Mouse (Mus musculus): ENCODE results near the gene Spocd1. TPM values are rescaled to one million over a fixed set of nuclear protein-coding genes. Genes with fewer than 3 reads are reported as not detected.

Spocd1 gene
- polyA plus RNA-seq, 1 experiment from 2014 or later = not detected

DNA sequence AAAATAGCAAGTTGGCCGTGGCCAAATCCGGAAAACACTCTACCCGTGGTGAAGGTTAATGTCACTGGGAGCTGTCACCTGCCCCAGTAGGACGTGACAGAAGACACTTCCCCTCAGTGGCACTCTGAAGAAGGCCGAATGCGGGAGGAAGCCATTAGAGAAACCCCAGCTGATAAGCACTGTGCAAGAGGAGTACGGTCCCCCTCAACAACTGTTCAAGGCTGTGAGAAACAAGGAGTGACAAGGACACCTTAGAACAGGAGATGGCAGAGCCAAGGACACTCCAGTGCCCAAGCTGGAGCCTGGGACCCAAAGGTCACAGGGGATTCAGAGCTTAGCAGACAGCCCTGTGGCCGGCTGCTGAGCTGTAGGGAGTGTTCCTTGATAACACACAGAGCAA, 2.5 kb upstream of the Spocd1 start:
- WGBS = 46% methylated on average over 8 of the region's 8 CpGs
- Histone ChIP-seq H3K9ac (ENCODE audit: low read depth, low read length) (no peak overlapping the region), H3K27me3 (ENCODE audit: control insufficient read depth, insufficient read depth, low read length) (no peaks in the 10 kb centered on the region; the same call in 1 of the 2 replicates), H3K27ac (ENCODE audit: low read depth, low read length) (no peak overlapping the region), H3K36me3 (ENCODE audit: control insufficient read depth, insufficient read depth, low read length) (no peaks in the 10 kb centered on the region), H3K9me3 (ENCODE audit: control insufficient read depth, low read length) (no peaks in the 10 kb centered on the region), H3K4me2 (replicated peaks; ENCODE audit: low read depth, low read length) (no peak overlapping the region), H3K4me3 (ENCODE audit: low read length) (no peak overlapping the region), H3K4me1 (ENCODE audit: control insufficient read depth, insufficient read depth, low read length) (no peaks in the 10 kb centered on the region; the same call in 1 of the 2 replicates)
- no peak for ATAC-seq (ENCODE audit: low FRiP score, low TSS enrichment)

DNA sequence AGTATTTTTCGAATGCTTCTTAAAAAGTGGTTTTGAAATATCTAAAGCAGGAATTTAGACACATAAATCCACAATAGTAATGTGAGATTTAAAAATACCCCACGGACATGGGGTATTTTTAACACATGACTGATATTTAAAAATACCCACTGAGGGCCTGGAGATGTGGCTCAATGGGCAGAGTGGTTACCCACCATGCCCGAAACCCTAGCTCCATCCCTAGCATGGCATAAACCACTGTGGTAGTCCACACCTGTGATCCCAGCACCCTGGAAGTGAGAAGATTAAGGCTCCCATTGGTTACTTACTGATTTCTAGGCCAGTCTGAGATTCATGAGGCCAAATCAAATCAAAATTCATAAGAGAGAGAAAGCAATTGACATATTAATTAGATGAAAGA, 2.0 kb upstream of the Spocd1 start:
- Histone ChIP-seq H3K4me3 (ENCODE audit: low read length) (no peak overlapping the region), H3K9ac (ENCODE audit: low read depth, low read length) (no peak overlapping the region), H3K4me1 (ENCODE audit: control insufficient read depth, insufficient read depth, low read length) (no peaks in the 10 kb centered on the region; the same call in 1 of the 2 replicates), H3K4me2 (replicated peaks; ENCODE audit: low read depth, low read length) (no peak overlapping the region), H3K27me3 (ENCODE audit: control insufficient read depth, insufficient read depth, low read length) (no peaks in the 10 kb centered on the region; the same call in 1 of the 2 replicates), H3K9me3 (ENCODE audit: control insufficient read depth, low read length) (no peaks in the 10 kb centered on the region), H3K27ac (ENCODE audit: low read depth, low read length) (no peak overlapping the region), H3K36me3 (ENCODE audit: control insufficient read depth, insufficient read depth, low read length) (no peaks in the 10 kb centered on the region)
- no peak for ATAC-seq (ENCODE audit: low FRiP score, low TSS enrichment)
- WGBS = 82% methylated on average over 3 of the region's 3 CpGs

DNA sequence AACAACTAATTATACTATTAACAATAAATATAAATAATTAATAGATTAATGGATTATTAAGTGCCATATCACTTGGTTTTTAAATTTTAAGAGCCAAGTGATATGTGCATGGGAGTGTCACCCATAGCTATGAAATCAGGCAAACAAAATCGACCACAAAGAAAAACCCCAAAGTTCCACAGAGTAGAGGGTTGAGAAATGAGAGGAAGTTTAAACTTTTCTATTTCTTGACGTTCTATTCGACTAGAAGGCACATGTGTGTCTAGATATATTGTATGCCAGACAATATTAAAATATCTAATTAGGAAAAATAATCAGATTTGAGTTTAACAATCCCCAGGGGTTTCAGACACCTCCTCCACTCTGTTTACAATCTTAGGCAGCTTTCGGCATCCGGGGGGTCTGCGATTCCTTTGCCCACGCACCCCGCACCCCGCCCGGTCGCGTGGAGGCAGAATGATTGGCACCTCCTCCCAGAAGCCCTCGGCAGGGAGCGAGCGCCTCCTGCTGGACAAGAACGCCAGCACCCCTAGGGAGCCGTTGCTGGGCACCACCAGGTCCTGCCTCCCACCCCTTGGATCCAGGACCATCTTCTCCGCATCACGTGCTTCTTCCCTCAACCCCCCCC, 811 bp upstream of the Spocd1 start:
- WGBS = 7% methylated on average over 19 of the region's 19 CpGs
- Histone ChIP-seq H3K36me3 (ENCODE audit: control insufficient read depth, insufficient read depth, low read length) (no peaks in the 10 kb centered on the region), H3K9me3 (ENCODE audit: control insufficient read depth, low read length) (no peaks in the 10 kb centered on the region), H3K4me1 (ENCODE audit: control insufficient read depth, insufficient read depth, low read length) (no peaks in the 10 kb centered on the region; the same call in 1 of the 2 replicates), H3K27ac (ENCODE audit: low read depth, low read length) (no peak overlapping the region), H3K4me3 (ENCODE audit: low read length) (0 out of 2 replicates have a peak overlapping the region, but pooled peaks have one; percentile 10), H3K27me3 (ENCODE audit: control insufficient read depth, insufficient read depth, low read length) (no peaks in the 10 kb centered on the region; the same call in 1 of the 2 replicates), H3K9ac (ENCODE audit: low read depth, low read length) (no peak overlapping the region), H3K4me2 (replicated peaks; ENCODE audit: low read depth, low read length) (peak overlapping the region; percentile 41)
- ATAC-seq (ENCODE audit: low FRiP score, low TSS enrichment) = no peak

DNA sequence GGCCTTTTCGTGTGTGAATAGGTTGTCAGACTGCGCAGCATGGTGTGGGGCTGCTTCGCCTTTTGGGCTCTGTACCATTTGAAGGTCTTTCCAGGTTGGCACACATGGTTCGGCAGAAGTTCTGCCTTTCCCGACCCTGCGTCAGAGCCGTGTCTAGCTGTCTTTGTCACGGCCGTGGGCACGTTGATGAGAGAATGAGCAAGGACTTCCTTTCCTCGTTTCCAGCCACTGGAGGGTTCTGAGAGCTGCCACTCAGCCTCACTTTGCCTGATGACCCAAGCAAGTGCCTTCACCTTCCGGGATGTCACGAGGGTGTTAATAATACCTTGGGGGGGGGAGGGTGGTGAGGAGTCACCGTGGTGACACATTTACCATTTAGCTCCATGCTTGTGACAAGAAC, 4.6 kb downstream of the Spocd1 start:
- Histone ChIP-seq H3K4me3 (ENCODE audit: low read length) (no peak overlapping the region), H3K27ac (ENCODE audit: low read depth, low read length) (no peak overlapping the region), H3K9ac (ENCODE audit: low read depth, low read length) (no peak overlapping the region), H3K4me2 (replicated peaks; ENCODE audit: low read depth, low read length) (no peak overlapping the region), H3K27me3 (ENCODE audit: control insufficient read depth, insufficient read depth, low read length) (no peaks in the 10 kb centered on the region; the same call in 1 of the 2 replicates), H3K9me3 (ENCODE audit: control insufficient read depth, low read length) (no peaks in the 10 kb centered on the region), H3K36me3 (ENCODE audit: control insufficient read depth, insufficient read depth, low read length) (no peaks in the 10 kb centered on the region), H3K4me1 (ENCODE audit: control insufficient read depth, insufficient read depth, low read length) (no peaks in the 10 kb centered on the region; the same call in 1 of the 2 replicates)
- ATAC-seq (ENCODE audit: low FRiP score, low TSS enrichment) = no peak
- WGBS = 59% methylated on average over 14 of the region's 14 CpGs

DNA sequence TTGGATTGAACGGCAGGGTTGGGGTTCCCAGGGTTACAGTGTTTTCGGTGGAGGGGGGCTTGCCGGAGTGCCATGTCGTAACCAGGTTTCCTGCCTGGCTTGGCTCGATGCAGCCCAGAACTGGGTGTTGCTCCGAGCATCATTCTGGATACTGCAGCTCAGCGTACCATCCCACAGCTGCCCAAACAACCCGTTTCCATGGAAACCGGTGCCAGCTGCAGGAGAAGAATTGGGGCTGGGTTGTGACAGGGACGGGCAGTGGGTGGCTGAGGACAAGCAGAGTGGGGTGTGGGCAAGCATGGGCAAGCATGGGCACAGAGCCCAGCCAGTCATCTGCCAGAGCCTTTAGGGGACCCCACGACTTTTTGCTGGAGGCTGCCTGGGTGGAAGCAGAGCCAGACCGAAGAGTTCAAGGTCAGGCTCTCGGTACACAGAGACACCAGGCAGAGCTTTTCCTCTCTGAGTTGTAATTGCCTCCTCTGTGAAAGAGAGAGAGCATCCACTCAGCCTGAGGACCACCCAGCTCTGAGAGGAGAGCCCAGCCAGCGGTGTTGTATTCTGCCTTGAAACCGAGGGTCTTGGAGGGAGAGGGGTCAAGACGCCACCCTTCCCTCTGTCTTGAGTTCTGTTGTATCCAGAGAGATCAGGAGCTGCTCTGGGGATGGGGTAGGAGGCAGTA, 5.3 kb downstream of the Spocd1 start:
- H3K4me2 ChIP-seq (replicated peaks; ENCODE audit: low read depth, low read length) = no peak overlapping the region
- ATAC-seq (ENCODE audit: low FRiP score, low TSS enrichment) = no peak
- H3K27me3 ChIP-seq (ENCODE audit: control insufficient read depth, insufficient read depth, low read length) = no peaks in the 10 kb centered on the region; the same call in 1 of the 2 replicates
- H3K36me3 ChIP-seq (ENCODE audit: control insufficient read depth, insufficient read depth, low read length) = no peaks in the 10 kb centered on the region
- no peak overlapping the region for H3K9ac ChIP-seq (ENCODE audit: low read depth, low read length)
- H3K4me3 ChIP-seq (ENCODE audit: low read length) = no peak overlapping the region
- no peak overlapping the region for H3K27ac ChIP-seq (ENCODE audit: low read depth, low read length)
- no peaks in the 10 kb centered on the region for H3K9me3 ChIP-seq (ENCODE audit: control insufficient read depth, low read length)
- WGBS = 65% methylated on average over 16 of the region's 16 CpGs
- H3K4me1 ChIP-seq (ENCODE audit: control insufficient read depth, insufficient read depth, low read length) = no peaks in the 10 kb centered on the region

DNA sequence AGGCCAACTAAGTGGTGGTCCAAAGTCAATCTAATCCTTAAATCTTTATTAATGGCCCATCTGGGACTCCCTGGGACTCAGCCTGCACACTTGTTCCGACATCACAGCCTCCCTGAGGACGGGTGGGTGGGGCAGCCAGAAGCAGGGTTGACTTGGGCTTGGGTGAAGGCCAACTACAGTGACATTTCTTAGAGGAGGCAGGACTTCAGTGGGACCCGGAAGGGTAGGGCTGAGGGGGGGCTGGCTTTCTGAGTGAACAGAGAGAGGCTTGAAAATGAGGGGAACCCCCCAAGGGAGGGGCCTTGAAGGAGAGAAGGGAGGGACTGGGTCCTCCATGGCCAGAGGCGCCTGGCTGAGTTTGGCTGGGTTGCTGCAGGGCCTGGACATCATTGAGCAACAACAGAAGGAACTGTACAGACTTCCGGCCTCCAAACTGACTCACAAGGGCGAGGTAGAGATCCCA, 22.3 kb downstream of the Spocd1 start:
- no peak for ATAC-seq (ENCODE audit: low FRiP score, low TSS enrichment)
- Histone ChIP-seq H3K9me3 (ENCODE audit: control insufficient read depth, low read length) (no peaks in the 10 kb centered on the region), H3K4me1 (ENCODE audit: control insufficient read depth, insufficient read depth, low read length) (no peaks in the 10 kb centered on the region), H3K4me3 (ENCODE audit: low read length) (no peak overlapping the region), H3K4me2 (replicated peaks; ENCODE audit: low read depth, low read length) (no peak overlapping the region), H3K27ac (ENCODE audit: low read depth, low read length) (no peak overlapping the region), H3K36me3 (ENCODE audit: control insufficient read depth, insufficient read depth, low read length) (no peaks in the 10 kb centered on the region), H3K9ac (ENCODE audit: low read depth, low read length) (no peak overlapping the region), H3K27me3 (ENCODE audit: control insufficient read depth, insufficient read depth, low read length) (no peaks in the 10 kb centered on the region; the same call in none of the 2 replicates)
- 71% methylated on average over 6 of the region's 6 CpGs for WGBS

DNA sequence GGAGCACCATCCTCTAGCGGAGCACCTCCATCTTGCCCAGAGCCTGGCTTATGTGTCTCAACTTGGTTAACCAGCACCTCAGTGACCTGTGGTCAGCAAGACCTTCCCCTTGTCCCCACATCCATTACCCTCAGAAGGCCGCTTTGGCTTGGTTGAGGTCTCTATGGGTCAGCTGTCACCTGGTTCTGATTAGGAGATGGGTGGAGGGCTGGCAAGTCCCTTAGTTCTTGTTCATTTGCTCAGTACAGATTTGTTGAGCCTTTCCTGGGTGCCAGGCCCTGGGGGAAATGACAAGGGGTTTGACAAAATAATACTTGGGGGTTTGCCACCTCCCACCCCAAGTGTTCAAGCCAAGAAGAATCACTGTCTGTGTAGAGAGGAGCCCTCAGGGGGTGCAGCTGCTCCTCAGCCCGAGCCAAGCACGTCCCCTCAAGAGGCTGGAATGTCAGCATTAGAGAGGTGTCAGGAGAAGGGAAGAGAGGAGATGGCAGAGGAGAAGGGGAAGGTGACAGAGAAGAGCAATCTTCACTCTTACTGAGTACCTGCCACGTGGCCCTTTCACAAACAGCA, 23.3 kb downstream of the Spocd1 start:
- H3K4me3 ChIP-seq (ENCODE audit: low read length) = no peak overlapping the region
- no peaks in the 10 kb centered on the region for H3K9me3 ChIP-seq (ENCODE audit: control insufficient read depth, low read length)

DNA sequence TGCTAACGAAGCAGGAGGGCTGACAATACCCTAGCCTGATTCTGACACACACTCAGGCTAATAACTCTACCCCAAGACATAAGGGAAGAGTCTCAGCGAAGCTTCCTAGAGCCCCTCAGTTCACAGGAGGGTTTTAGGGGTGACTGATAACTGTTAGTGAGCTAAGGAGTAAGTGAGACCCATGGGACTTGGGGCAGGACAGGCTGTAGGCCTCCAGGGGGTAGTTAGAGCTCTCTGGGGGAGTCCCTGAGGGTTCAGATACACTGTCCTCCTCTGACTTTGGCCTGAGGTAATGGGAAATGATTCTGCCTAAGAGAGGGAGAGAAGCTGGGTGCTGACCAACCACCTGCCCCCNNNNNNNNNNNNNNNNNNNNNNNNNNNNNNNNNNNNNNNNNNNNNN, 25.5 kb downstream of the Spocd1 start:
- Histone ChIP-seq H3K27ac (ENCODE audit: low read depth, low read length) (no peak overlapping the region), H3K4me3 (ENCODE audit: low read length) (no peak overlapping the region), H3K4me2 (replicated peaks; ENCODE audit: low read depth, low read length) (no peak overlapping the region), H3K9ac (ENCODE audit: low read depth, low read length) (no peak overlapping the region), H3K4me1 (ENCODE audit: control insufficient read depth, insufficient read depth, low read length) (no peaks in the 10 kb centered on the region), H3K36me3 (ENCODE audit: control insufficient read depth, insufficient read depth, low read length) (no peaks in the 10 kb centered on the region), H3K27me3 (ENCODE audit: control insufficient read depth, insufficient read depth, low read length) (no peaks in the 10 kb centered on the region; the same call in 1 of the 2 replicates), H3K9me3 (ENCODE audit: control insufficient read depth, low read length) (no peaks in the 10 kb centered on the region)
- ATAC-seq (ENCODE audit: low FRiP score, low TSS enrichment) = no peak
- 64% methylated on average over 2 of the region's 2 CpGs for WGBS

More for the DNA sequence above, 23.3 kb downstream of the Spocd1 start:
- 48% methylated on average over 5 of the region's 5 CpGs for WGBS
- no peaks in the 10 kb centered on the region; the same call in 1 of the 2 replicates for H3K27me3 ChIP-seq (ENCODE audit: control insufficient read depth, insufficient read depth, low read length)
- no peak overlapping the region for H3K4me2 ChIP-seq (replicated peaks; ENCODE audit: low read depth, low read length)
- no peaks in the 10 kb centered on the region for H3K36me3 ChIP-seq (ENCODE audit: control insufficient read depth, insufficient read depth, low read length)
- H3K9ac ChIP-seq (ENCODE audit: low read depth, low read length) = no peak overlapping the region
- no peak for ATAC-seq (ENCODE audit: low FRiP score, low TSS enrichment)
- no peak overlapping the region for H3K27ac ChIP-seq (ENCODE audit: low read depth, low read length)
- no peaks in the 10 kb centered on the region for H3K4me1 ChIP-seq (ENCODE audit: control insufficient read depth, insufficient read depth, low read length)
